Mouse (Mus musculus): ENCODE results near the gene Fbxl13. TPM values are rescaled to one million over a fixed set of nuclear protein-coding genes. Genes with fewer than 3 reads are reported as not detected.
A peak's percentile ranks its signal among the peaks of the same experiment; 100 is the strongest.

The Fbxl13 gene
- polyA plus RNA-seq, 1 experiment from 2014 or later, result 0.26 TPM

DNA sequence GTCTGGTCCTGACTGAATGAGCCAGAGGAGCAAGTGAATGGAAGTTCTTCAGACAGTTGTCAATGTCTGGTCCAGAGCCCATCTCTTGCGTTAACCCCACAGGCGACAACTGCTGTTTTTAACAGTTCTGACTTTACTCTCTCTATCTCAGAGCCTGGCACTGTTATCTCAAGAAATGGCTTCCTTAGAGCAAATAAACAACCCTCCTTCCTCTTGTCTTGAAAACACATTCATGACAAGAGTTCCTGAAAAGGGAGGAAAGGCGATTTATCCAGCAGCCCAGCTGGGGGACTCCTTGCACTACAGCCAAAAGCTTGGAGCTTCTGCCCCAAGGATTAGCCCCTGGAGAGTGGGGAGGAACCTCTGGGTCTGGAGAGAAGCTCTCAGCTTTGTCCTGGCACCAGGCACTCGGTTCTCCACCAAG, 117.9 kb downstream of the Fbxl13 start:
- 22% methylated on average over 4 of the region's 4 CpGs for WGBS
- Histone ChIP-seq H3K36me3 (no peaks in the 10 kb centered on the region), H3K9me3 (no peaks in the 10 kb centered on the region), H3K4me3 (no peak overlapping the region), H3K27me3 (ENCODE audit: insufficient read depth, poor library complexity, severe bottlenecking) (no peaks in the 10 kb centered on the region), H3K27ac (no peak overlapping the region; the same call in 1 of the 2 replicates), H3K4me1 (0 out of 2 replicates have a peak, but pooled peaks cover 8% of the 10 kb centered on the region)
- DNase-seq (ENCODE audit: low spot score), result no peak

DNA sequence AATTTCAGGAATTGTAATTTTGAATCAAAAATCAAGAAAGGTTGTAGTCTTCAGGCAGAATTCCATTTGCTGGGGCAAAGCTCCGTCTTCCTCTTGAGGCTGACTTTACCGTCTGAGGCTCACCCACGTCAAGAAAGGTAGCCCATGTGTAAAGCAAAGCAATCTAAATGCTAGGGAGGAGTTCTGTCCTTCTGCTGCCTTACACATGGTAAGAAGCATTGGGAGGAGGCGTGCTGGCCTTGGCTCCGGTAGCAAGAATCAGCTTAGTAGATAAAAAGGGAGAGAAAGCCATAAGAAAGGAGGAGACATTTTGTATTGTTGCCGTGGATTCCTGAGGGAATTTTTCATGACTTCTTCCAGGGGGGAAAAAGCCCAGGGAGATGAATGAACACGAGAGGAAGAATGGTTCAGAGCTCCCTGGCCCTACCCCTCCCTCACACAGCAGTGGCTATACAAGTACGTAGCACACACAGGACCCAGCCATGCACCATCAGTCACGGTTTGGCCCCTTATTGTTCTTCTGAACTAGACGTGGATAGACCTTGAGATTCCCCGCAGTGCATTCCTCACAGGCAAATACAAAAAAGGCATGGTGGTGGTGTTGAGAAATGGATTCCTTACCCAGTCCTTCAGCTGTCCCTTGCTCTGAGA, 118.5 kb downstream of the Fbxl13 start:
- H3K36me3 ChIP-seq, result no peaks in the 10 kb centered on the region
- H3K27me3 ChIP-seq (ENCODE audit: insufficient read depth, poor library complexity, severe bottlenecking), result no peaks in the 10 kb centered on the region
- H3K4me3 ChIP-seq, result no peak overlapping the region
- H3K27ac ChIP-seq, result no peak overlapping the region; the same call in 1 of the 2 replicates
- no peak for DNase-seq (ENCODE audit: low spot score)
- 0 out of 2 replicates have a peak, but pooled peaks cover 8% of the 10 kb centered on the region for H3K4me1 ChIP-seq
- 65% methylated on average over 11 of the region's 11 CpGs for WGBS
- no peaks in the 10 kb centered on the region for H3K9me3 ChIP-seq

DNA sequence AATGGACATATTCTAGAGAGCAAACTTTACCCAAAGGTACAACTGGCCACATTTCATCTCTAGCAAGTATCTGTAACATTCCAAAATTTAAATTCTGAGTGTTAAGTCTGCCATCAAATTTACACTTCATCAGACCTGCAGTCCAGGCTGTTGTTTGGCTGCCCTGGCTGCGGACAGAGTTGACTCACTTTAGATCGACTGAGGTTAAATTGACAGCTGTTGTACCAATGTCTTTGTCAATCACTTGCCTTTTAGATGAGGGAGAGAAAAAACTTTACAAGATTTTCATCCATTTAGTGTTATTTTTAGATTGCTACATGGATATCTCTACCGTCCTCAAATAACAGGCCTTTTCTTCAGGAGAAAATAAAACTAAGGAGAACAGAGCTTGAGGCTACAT, 126.3 kb downstream of the Fbxl13 start:
- H3K4me1 ChIP-seq, result peaks cover 6% of the 10 kb centered on the region
- H3K27me3 ChIP-seq (ENCODE audit: insufficient read depth, poor library complexity, severe bottlenecking), result no peaks in the 10 kb centered on the region
- no peak overlapping the region for H3K4me3 ChIP-seq
- H3K36me3 ChIP-seq, result no peaks in the 10 kb centered on the region
- H3K27ac ChIP-seq, result no peak overlapping the region
- WGBS, result 82% methylated on average over 3 of the region's 3 CpGs
- H3K9me3 ChIP-seq, result no peaks in the 10 kb centered on the region
- no peak for DNase-seq (ENCODE audit: low spot score)

DNA sequence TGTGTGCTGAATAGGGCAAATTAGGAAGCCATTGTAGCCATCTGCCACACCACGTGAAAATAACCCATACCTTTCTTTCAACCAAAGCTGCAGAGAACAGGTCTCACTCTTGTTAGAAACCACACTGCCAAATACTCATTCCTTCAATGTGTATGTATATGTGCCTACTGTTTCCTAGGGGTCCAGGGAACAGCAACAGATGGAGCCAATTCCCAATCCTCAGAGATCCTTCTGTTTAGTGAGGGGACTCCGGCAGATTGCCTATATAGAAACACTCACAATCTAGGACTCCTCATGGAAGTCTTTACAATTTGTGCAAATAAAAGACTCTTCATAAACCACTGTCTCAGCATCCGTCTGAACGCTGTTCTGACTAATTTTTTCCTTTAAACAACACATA, 127.2 kb downstream of the Fbxl13 start:
- Histone ChIP-seq H3K36me3 (no peaks in the 10 kb centered on the region), H3K27ac (no peak overlapping the region), H3K4me1 (peaks cover 13% of the 10 kb centered on the region), H3K9me3 (no peaks in the 10 kb centered on the region), H3K4me3 (no peak overlapping the region), H3K27me3 (ENCODE audit: insufficient read depth, poor library complexity, severe bottlenecking) (no peaks in the 10 kb centered on the region)
- no peak for DNase-seq (ENCODE audit: low spot score)
- WGBS, result 84% methylated on average over 4 of the region's 4 CpGs

DNA sequence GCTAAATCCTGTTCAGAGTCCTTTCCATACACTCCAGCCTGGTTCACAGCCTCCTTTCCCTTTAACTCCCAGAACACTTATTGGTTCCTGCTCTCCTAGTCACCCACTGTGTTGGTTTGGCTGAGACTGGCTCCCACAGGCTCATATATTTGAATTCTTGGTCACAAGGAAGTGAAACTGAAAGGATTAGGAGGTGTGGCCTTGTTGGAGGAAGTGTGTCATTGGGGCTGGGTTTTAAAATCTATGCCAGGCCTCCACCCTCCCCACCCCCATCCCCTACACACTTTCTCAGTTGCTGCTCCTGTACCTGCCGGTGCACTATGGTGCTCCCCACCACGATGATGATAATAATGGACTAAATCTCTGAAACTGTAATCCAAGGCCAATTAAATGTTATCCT, 127.9 kb downstream of the Fbxl13 start:
- WGBS, result 87% methylated on average over 2 of the region's 2 CpGs

DNA sequence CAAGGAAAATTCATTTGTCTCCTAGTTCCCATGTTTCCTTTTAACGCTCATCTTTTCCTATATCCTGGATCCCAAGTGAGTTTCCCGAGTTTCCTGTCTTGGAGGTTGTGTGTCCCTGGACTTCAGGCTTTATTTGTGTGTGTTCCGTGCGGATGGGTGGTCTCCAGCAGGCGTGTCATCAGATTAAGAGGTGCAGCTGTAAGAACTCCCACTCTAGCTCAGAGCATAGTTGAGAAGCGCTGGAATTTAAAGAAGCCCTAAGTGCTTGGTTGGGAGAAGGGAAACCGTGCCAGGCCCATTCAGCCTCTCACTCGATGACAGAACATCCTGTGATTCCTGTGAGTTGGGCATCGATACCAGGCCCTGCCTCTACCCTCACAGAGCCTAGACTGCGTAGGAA, 132.1 kb downstream of the Fbxl13 start:
- Histone ChIP-seq H3K27ac (peak overlapping the region; percentile 62; the same call in 1 of the 2 replicates), H3K4me3 (no peak overlapping the region), H3K9me3 (no peaks in the 10 kb centered on the region), H3K27me3 (ENCODE audit: insufficient read depth, poor library complexity, severe bottlenecking) (no peaks in the 10 kb centered on the region), H3K36me3 (no peaks in the 10 kb centered on the region), H3K4me1 (peaks cover 12% of the 10 kb centered on the region; the same call in 1 of the 2 replicates)
- 38% methylated on average over 10 of the region's 10 CpGs for WGBS
- no peak for DNase-seq (ENCODE audit: low spot score)

More for the DNA sequence above, 127.9 kb downstream of the Fbxl13 start:
- H3K27ac ChIP-seq, result no peak overlapping the region
- no peak for DNase-seq (ENCODE audit: low spot score)
- peaks cover 19% of the 10 kb centered on the region for H3K4me1 ChIP-seq
- H3K9me3 ChIP-seq, result no peaks in the 10 kb centered on the region
- H3K4me3 ChIP-seq, result no peak overlapping the region
- no peaks in the 10 kb centered on the region for H3K36me3 ChIP-seq
- no peaks in the 10 kb centered on the region for H3K27me3 ChIP-seq (ENCODE audit: insufficient read depth, poor library complexity, severe bottlenecking)

DNA sequence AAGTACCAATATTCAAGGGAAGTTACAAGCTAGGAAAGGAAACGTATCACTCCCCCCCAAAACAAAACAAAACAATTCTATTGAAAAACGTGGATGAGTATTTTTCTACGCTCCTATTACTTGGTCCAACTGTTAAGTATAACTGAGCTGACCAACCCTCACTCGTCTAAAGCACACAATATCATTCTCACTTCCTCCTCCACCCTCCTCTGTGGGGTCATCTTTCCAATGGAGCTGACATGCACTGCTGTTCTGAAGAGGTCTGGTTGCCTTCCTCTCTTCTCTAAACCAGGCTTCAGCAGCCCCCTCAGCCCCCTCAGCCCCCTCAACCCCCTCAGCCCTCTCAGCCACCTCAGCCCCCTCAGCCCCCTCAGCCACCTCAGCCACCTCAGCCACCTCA, 135.6 kb downstream of the Fbxl13 start:
- Histone ChIP-seq H3K4me1 (peaks cover 12% of the 10 kb centered on the region; the same call in 1 of the 2 replicates), H3K4me3 (no peak overlapping the region), H3K36me3 (no peaks in the 10 kb centered on the region), H3K27ac (no peak overlapping the region), H3K27me3 (ENCODE audit: insufficient read depth, poor library complexity, severe bottlenecking) (no peaks in the 10 kb centered on the region), H3K9me3 (no peaks in the 10 kb centered on the region)
- DNase-seq (ENCODE audit: low spot score), result no peak
- 66% methylated on average over 4 of the region's 4 CpGs for WGBS

DNA sequence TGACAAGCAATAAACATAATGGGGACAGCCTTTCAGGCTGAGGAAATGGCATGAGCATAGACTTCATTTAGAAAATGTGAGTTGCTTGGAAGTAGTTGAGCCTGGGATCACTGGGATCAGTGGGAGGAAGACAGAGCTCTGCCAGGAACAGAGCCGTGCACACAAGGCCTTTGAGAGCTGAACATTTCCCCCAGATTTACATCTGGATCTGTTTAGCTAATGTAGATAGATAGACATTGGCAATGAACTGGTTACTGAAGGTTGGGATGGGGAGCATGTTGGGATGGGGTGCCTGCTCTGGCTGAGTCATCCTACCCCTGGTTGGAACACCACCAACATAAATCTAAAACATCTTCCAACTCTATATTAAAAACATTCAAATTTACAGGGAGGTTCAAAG, 138.5 kb downstream of the Fbxl13 start:
- Histone ChIP-seq H3K4me1 (no peaks in the 10 kb centered on the region), H3K9me3 (no peaks in the 10 kb centered on the region), H3K4me3 (no peak overlapping the region), H3K27me3 (ENCODE audit: insufficient read depth, poor library complexity, severe bottlenecking) (no peaks in the 10 kb centered on the region), H3K36me3 (no peaks in the 10 kb centered on the region), H3K27ac (no peak overlapping the region)
- WGBS, result 63% methylated on average over 1 of the region's 1 CpGs
- no peak for DNase-seq (ENCODE audit: low spot score)

DNA sequence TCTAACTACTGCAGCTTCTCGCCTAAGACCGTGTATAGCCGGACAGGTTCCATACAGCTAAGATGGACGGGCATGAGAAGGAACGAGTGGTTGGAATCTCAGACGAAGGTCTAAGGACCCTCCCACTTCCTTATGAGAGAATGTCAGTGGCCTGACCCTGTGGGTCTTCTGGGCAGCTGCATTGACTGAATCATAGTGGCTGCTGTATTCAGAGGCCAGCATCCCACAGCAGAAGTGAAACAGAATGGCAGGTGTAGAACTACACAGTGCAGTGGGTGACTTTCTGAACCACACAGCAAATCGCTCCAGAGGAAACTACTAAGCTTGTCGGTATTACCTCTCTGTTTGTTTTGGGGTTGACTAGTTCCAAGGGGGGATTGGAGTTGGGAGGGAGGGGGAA, 140.3 kb downstream of the Fbxl13 start:
- WGBS, result 86% methylated on average over 8 of the region's 8 CpGs
- Histone ChIP-seq H3K36me3 (no peaks in the 10 kb centered on the region), H3K4me1 (no peaks in the 10 kb centered on the region)

DNA sequence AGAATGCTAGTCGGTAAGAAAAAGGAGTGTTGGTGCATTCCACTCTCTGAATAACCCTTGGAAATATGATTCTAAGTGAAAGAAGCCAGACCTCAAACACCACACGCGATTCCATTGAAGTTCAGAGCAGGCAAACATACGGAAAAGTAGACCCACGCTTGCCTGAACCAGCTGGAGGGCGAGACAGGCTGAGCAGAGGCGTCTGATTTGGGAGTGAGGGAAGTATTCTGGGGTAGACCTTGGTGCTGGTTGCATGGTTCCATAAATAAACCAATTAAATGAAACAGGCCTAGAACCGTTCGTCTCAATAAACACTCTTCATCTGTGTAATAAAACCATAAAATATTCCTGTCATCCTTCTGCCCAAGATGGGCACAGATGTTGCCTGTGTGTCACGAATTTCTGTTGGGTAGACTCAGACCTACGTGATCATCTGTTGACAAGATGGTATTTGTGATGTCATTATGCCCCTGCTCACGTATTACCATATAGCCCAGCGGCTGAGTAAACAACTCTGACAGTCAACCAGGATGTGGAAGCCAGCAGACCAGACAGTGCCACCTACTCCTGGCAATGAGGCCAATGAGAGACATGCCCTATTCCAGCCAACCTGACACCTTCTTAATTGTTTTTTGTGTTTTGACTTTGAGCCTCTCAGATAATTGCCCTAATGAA, 142.4 kb downstream of the Fbxl13 start:
- Histone ChIP-seq H3K4me1 (no peaks in the 10 kb centered on the region), H3K4me3 (no peak overlapping the region), H3K27me3 (ENCODE audit: insufficient read depth, poor library complexity, severe bottlenecking) (no peaks in the 10 kb centered on the region), H3K36me3 (no peaks in the 10 kb centered on the region), H3K9me3 (no peaks in the 10 kb centered on the region), H3K27ac (no peak overlapping the region)
- DNase-seq (ENCODE audit: low spot score), result no peak
- 85% methylated on average over 13 of the region's 13 CpGs for WGBS

More for the DNA sequence above, 140.3 kb downstream of the Fbxl13 start:
- H3K4me3 ChIP-seq, result no peak overlapping the region
- no peak for DNase-seq (ENCODE audit: low spot score)
- H3K9me3 ChIP-seq, result no peaks in the 10 kb centered on the region
- H3K27ac ChIP-seq, result no peak overlapping the region
- H3K27me3 ChIP-seq (ENCODE audit: insufficient read depth, poor library complexity, severe bottlenecking), result no peaks in the 10 kb centered on the region

DNA sequence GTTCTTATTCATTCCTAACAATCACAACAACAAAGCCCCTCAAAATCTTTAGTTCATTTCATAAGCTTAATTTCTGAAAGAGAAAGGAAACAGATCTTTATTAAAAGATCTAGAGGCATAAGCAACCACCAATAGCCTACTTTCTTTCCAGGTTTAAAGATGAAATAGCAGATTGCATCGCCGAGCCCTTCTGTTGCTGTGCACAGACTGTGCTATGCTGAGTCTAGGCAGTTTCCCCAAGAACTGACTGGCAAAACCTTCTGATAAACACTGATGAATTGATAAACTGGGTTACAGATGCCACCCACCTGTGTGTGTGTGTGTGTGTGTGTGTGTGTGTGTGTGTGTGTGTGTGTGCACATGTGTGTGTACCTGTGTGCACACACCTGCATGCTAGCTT, 144.5 kb downstream of the Fbxl13 start:
- H3K4me3 ChIP-seq, result no peak overlapping the region
- no peaks in the 10 kb centered on the region for H3K9me3 ChIP-seq
- H3K27me3 ChIP-seq (ENCODE audit: insufficient read depth, poor library complexity, severe bottlenecking), result no peaks in the 10 kb centered on the region
- H3K36me3 ChIP-seq, result no peaks in the 10 kb centered on the region
- WGBS, result 81% methylated on average over 2 of the region's 2 CpGs
- H3K27ac ChIP-seq, result no peak overlapping the region
- no peaks in the 10 kb centered on the region for H3K4me1 ChIP-seq
- DNase-seq (ENCODE audit: low spot score), result no peak

DNA sequence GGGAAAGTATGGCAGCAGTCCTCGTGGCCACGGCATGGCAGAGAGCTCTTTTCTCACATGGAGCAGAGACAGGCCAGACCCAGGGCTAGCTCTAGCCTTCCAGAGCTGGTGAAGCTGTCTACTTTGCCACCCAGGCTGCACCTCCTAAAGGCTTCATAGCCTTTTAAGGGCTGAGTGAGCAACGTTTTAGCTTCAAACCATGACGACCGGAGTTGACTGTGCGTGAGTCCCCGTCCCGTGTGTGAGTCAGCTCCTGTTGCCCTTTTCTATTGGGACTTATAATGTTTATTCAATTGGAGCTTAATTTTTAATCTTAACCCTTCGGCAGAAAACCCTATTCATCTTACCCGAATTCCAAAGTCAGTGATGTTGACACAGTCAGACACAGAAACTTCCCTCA, 145.3 kb downstream of the Fbxl13 start:
- Histone ChIP-seq H3K4me3 (no peak overlapping the region), H3K9me3 (no peaks in the 10 kb centered on the region), H3K27ac (no peak overlapping the region), H3K27me3 (ENCODE audit: insufficient read depth, poor library complexity, severe bottlenecking) (no peaks in the 10 kb centered on the region), H3K36me3 (no peaks in the 10 kb centered on the region), H3K4me1 (no peaks in the 10 kb centered on the region)
- WGBS, result 89% methylated on average over 10 of the region's 10 CpGs
- DNase-seq (ENCODE audit: low spot score), result no peak

DNA sequence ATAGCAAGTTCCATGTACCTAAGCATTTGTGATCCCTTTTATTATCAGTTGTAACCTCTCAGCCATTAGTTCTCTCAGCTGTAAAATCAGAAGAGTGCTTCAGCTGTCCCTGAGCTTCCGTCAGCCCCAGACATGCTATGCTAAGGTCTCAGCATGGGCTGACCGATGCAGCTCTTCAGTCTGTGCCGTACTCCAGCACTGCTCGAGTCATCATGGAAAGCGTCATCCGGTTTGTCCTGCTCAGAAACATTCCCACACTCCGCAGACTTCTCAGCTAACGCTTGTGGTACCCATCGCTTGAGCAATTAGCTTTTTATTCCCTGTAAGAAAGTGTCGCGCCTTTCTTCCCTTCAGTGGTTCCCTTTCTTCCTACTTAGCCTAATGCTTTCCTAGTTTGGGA, 146.5 kb downstream of the Fbxl13 start:
- Histone ChIP-seq H3K36me3 (no peaks in the 10 kb centered on the region), H3K27me3 (ENCODE audit: insufficient read depth, poor library complexity, severe bottlenecking) (no peaks in the 10 kb centered on the region), H3K27ac (no peak overlapping the region), H3K9me3 (no peaks in the 10 kb centered on the region), H3K4me3 (no peak overlapping the region), H3K4me1 (peaks cover 4% of the 10 kb centered on the region; the same call in 1 of the 2 replicates)
- DNase-seq (ENCODE audit: low spot score), result no peak
- 88% methylated on average over 11 of the region's 11 CpGs for WGBS

Data from heart, embryonic 10.5 days (tissue).